In genomic region chr9:109892651-109893250, GRCm38 (mm10) we compare ENCODE assay signal across 9 mouse cellular contexts. TPM values are rescaled to one million over a fixed set of nuclear protein-coding genes. Genes with fewer than 3 reads are reported as not detected.
A peak's percentile ranks its signal among the peaks of the same experiment; 100 is the strongest.
DNase-seq lines count a peak whose midpoint lies in the region; TF ChIP-seq lines count a peak whose summit lies in the region.
"Had no signal": no experiment of that assay in that cellular context is flagged by ENCODE, and none has a peak within 500 bp of the region (broad histone marks: within the 10 kb centered on the region; RNA-seq: fewer than 3 reads in every experiment).

No protein-coding gene starts in this region.

- H3K27ac ChIP-seq in gastrocnemius, adult 2 months, result 0 out of 2 replicates have a peak overlapping the region, but pooled peaks have one; percentile 1
- H3K27ac ChIP-seq: liver, embryonic 15.5 days had no signal

- intact Hi-C loops in gastrocnemius, adult 2 months (cut with DNase I), result loop anchor here (2.0 kb wide), 1 partner anchor 404 kb away; no protein-coding TSS in a partner anchor

- peaks cover 73% of the 10 kb centered on the region for H3K4me1 ChIP-seq in E14TG2a.4 (replicated peaks; ENCODE audit: low read depth, low read length)

- TF ChIP-seq CTCF in E14TG2a.4 (conservative IDR thresholded peaks at IDR 0.05; ENCODE audit: low read length), result peak; percentile 93
- peak; percentile 96 for TF ChIP-seq CTCF in gastrocnemius, adult 2 months (IDR thresholded peaks at IDR 0.05)

- H3K4me3 ChIP-seq in E14TG2a.4 (replicated peaks; ENCODE audit: low read length), result no peak overlapping the region
- H3K4me3 ChIP-seq in gastrocnemius, adult 2 months, result no peak overlapping the region
- H3K4me3 ChIP-seq: liver, embryonic 15.5 days had no signal

- H3K9me3 ChIP-seq in E14TG2a.4 (ENCODE audit: low read length), result no peaks in the 10 kb centered on the region
- H3K9me3 ChIP-seq: liver, embryonic 15.5 days had no signal

- no peaks in the 10 kb centered on the region for H3K27me3 ChIP-seq in E14TG2a.4 (ENCODE audit: insufficient read depth, low read length)
- H3K27me3 ChIP-seq: liver, embryonic 15.5 days had no signal

- peak; percentile 76 for DNase-seq in adipocyte (ENCODE audit: low spot score)
- peak; percentile 85 to 86 for DNase-seq in cerebellum, postnatal 36 days
- DNase-seq in gastrocnemius, adult 2 months, result peak; percentile 89
- DNase-seq in kidney, postnatal 25 days, result peak; percentile 83 to 89
- peak; percentile 68 to 79 for DNase-seq in lung, adult 18-20 months
- peak; percentile 81 to 83 for DNase-seq in right cerebral cortex, adult 2 months (ENCODE audit: low spot score in 2 of 2)
- DNase-seq in urinary bladder, postnatal 25 days (ENCODE audit: low spot score), result peak; percentile 73

- peaks cover 96% of the 10 kb centered on the region for H3K36me3 ChIP-seq in E14TG2a.4 (ENCODE audit: insufficient read depth, low read length)

RNA-seq across cellular contexts. Expression of gene Cdc25a, which starts 17.4 kb away (rescaled TPM):
- total RNA-seq in gastrocnemius, adult 2 months (2021), result 1 to 10 TPM; 4.3 to 5.0 TPM

RNA-seq across cellular contexts. Expression of gene Map4, which starts 38.5 kb away (rescaled TPM):
- total RNA-seq in gastrocnemius, adult 2 months (2021), result 100 to 1,000 TPM; 484 to 501 TPM

RNA-seq across cellular contexts. Expression of gene Camp, which starts 43.3 kb away (rescaled TPM):
- total RNA-seq in gastrocnemius, adult 2 months (2021), result not detected
